Mouse (Mus musculus) kidney, adult 2 months (tissue): ENCODE measurements around the gene Max. TPM values are rescaled to one million over a fixed set of nuclear protein-coding genes. Genes with fewer than 3 reads are reported as not detected.
A peak's percentile ranks its signal among the peaks of the same experiment; 100 is the strongest.

Experiments
- DNase-seq: peaks from one replicate; pipeline ENCODE4 v3.0.0; 2021
- H3K27ac ChIP-seq: fragments of 200-500 bp; 2 replicates; pipeline ENCODE4 v1.5.1; 2012; ENCODE audit warnings: low read depth, low read length, control low read depth, inconsistent platforms; ENCODE audit not compliant: insufficient read depth
- H3K27me3 ChIP-seq: fragments of 200-500 bp; replicated peaks from 2 replicates; pipeline ENCODE4 v1.6.1; 2012; ENCODE audit warnings: mild to moderate bottlenecking, moderate library complexity, low read length, inconsistent platforms; ENCODE audit not compliant: control insufficient read depth, insufficient read depth
- H3K36me3 ChIP-seq: fragments of 200-500 bp; 2 replicates; pipeline ENCODE4 v1.6.1; 2012; ENCODE audit warnings: mild to moderate bottlenecking, moderate library complexity, low read length, inconsistent platforms; ENCODE audit not compliant: control insufficient read depth, insufficient read depth
- H3K4me1 ChIP-seq: fragments of 200-500 bp; 2 replicates; pipeline ENCODE4 v1.6.1; 2011; ENCODE audit warnings: low read length; ENCODE audit not compliant: control insufficient read depth, insufficient read depth
- H3K4me3 ChIP-seq: fragments of 200-500 bp; 2 replicates; pipeline ENCODE4 v1.5.1; 2011; ENCODE audit warnings: mild to moderate bottlenecking, low read depth, low read length, control low read depth; ENCODE audit not compliant: insufficient read depth
- CTCF ChIP-seq: fragments of 200-500 bp; conservative IDR thresholded peaks from 2 replicates; pipeline ENCODE4 v1.5.1; 2011; ENCODE audit warnings: low read depth, mild to moderate bottlenecking, control low read depth, low read length, moderate library complexity, mixed read lengths; ENCODE audit not compliant: insufficient read depth, insufficient read length
- POLR2A ChIP-seq: fragments of 200-500 bp; IDR thresholded peaks from one replicate; pipeline ENCODE4 v1.6.1; 2011; ENCODE audit warnings: low read depth, low read length, control low read depth
- WGBS: fragments of 180-500 bp; shearing (Covaris S2); methylation state at CpG from one replicate; pipeline ENCODE4 v1.1.7; 2018; 5-methylcytosine and 5-hydroxymethylcytosine counted together
- polyA plus RNA-seq: library from polyadenylated mRNA; depleted of rRNA; stranded (reverse); fragments of >200 nt; gene quantifications from 2 replicates; pipeline ENCODE4 v1.2.3, GENCODE M21; 2012; rRNA removed

Max gene
- 33.8 and 42.7 TPM in 2 replicates for polyA plus RNA-seq

GRCm38 (mm10) chr12:76961932-76962891 lies at the start of gene Max:
Max (minus strand) TSS chr12:76962201.
- no peaks in the 10 kb centered on the region for H3K27me3 ChIP-seq
- WGBS: under 1% methylated on average over 73 of the region's 73 CpGs
- peaks cover 3% of the 10 kb centered on the region; the same call in 1 of the 2 replicates for H3K4me1 ChIP-seq
- peak within 1 kb of the TSS; percentile 74 for H3K4me3 ChIP-seq
- H3K27ac ChIP-seq: peak within 1 kb of the TSS; percentile 5; the same call in 1 of the 2 replicates
- H3K36me3 ChIP-seq: no peaks in the 10 kb centered on the region
- peak; percentile 76 for TF ChIP-seq POLR2A
- TF ChIP-seq CTCF: no peak
- peak; percentile 100 for DNase-seq

- H3K27me3 ChIP-seq: no peaks in the 10 kb centered on the region
- no peak overlapping the region for H3K4me3 ChIP-seq
- 0 out of 2 replicates have a peak, but pooled peaks have one; percentile 18 for TF ChIP-seq CTCF
- no peak for TF ChIP-seq POLR2A
- no peaks in the 10 kb centered on the region for H3K36me3 ChIP-seq
- WGBS: 71% methylated on average over 6 of the region's 6 CpGs
- H3K4me1 ChIP-seq: no peaks in the 10 kb centered on the region
- H3K27ac ChIP-seq: no peak overlapping the region
- peak; percentile 31 for DNase-seq
Measured at GRCm38 (mm10) chr12:77011092-77011720, 49.2 kb upstream of the Max start.

- Histone ChIP-seq H3K4me1 (no peaks in the 10 kb centered on the region), H3K4me3 (no peak overlapping the region), H3K27ac (no peak overlapping the region), H3K36me3 (no peaks in the 10 kb centered on the region), H3K27me3 (no peaks in the 10 kb centered on the region)
- 54% methylated on average over 20 of the region's 20 CpGs for WGBS
- peak; percentile 37 for DNase-seq
- TF ChIP-seq CTCF: no peak
- TF ChIP-seq POLR2A: no peak
Measured at GRCm38 (mm10) chr12:77009202-77010030, 47.4 kb upstream of the Max start.

- Histone ChIP-seq H3K27me3 (no peaks in the 10 kb centered on the region), H3K27ac (no peak overlapping the region), H3K4me3 (no peak overlapping the region), H3K4me1 (no peaks in the 10 kb centered on the region), H3K36me3 (no peaks in the 10 kb centered on the region)
- TF ChIP-seq CTCF (no peak), POLR2A (no peak)
- WGBS: 58% methylated on average over 10 of the region's 10 CpGs
- DNase-seq: no peak
Measured at GRCm38 (mm10) chr12:77004893-77005292, 42.9 kb upstream of the Max start.

- H3K4me1 ChIP-seq: no peaks in the 10 kb centered on the region
- no peak for DNase-seq
- WGBS: 81% methylated on average over 8 of the region's 8 CpGs
- H3K36me3 ChIP-seq: no peaks in the 10 kb centered on the region
- H3K27ac ChIP-seq: no peak overlapping the region
- H3K4me3 ChIP-seq: no peak overlapping the region
- no peaks in the 10 kb centered on the region for H3K27me3 ChIP-seq
- TF ChIP-seq POLR2A: no peak
- TF ChIP-seq CTCF: no peak
Measured at GRCm38 (mm10) chr12:77002551-77003228, 40.7 kb upstream of the Max start.

GRCm38 (mm10) chr12:77001312-77001711 lies 39.3 kb upstream of the Max start:
- DNase-seq: no peak
- Histone ChIP-seq H3K4me1 (no peaks in the 10 kb centered on the region), H3K4me3 (no peak overlapping the region), H3K27me3 (no peaks in the 10 kb centered on the region), H3K27ac (no peak overlapping the region), H3K36me3 (no peaks in the 10 kb centered on the region)
- no peak for TF ChIP-seq POLR2A
- no peak for TF ChIP-seq CTCF
- 79% methylated on average over 1 of the region's 1 CpGs for WGBS
